Mouse (Mus musculus): ENCODE measurements around the gene Atoh7. TPM values are rescaled to one million over a fixed set of nuclear protein-coding genes. Genes with fewer than 3 reads are reported as not detected.
A peak's percentile ranks its signal among the peaks of the same experiment; 100 is the strongest.
"Not testable (repeated sequence)": the region's sequence is repeated elsewhere in the genome, so short reads cannot be mapped to it uniquely, and the experiment has no call there.

Atoh7 gene
- 1.6 and 2.1 TPM in 2 replicates for polyA plus RNA-seq (2015; fragmentation: Nextera tagmentation; extraction: Ambion mirVana)

DNA sequence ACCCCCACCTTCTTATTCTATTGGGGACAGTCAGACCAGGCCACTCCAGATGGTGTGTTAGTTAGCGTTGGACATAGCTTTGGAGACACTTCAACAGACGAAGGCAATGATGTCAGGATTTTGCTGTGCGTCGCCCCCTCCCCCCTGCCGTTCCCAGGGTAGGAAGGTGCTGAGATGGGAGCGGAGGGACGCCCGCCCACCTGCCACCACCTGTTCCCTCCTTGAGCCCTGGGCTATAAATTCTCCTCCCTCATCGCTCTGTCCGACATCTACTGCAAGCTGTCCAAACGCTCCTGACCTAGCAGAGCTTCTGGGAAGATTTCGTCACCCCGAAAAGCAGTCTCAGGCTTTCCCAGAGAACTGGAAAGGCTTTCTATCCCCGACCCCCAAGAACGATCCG lies at the start of gene Atoh7:
Gene Atoh7 (plus strand): TSS at position 131 of the 400 bp plus-strand sequence.
- H3K4me2 ChIP-seq: peak within 1 kb of the TSS; percentile 88
- ATAC-seq (ENCODE audit: low FRiP score): peak; percentile 41; the same call in 1 of the 2 replicates
- H3K9ac ChIP-seq: peak within 1 kb of the TSS; percentile 82
- WGBS: 3% methylated on average over 16 of the region's 16 CpGs
- H3K27me3 ChIP-seq: peaks cover 34% of the 10 kb centered on the region
- H3K36me3 ChIP-seq: no peaks in the 10 kb centered on the region
- H3K27ac ChIP-seq: peak within 1 kb of the TSS; percentile 71
- peak within 1 kb of the TSS; percentile 59 for H3K4me3 ChIP-seq
- H3K4me1 ChIP-seq (replicated peaks): peaks cover 14% of the 10 kb centered on the region
- H3K9me3 ChIP-seq: no peaks in the 10 kb centered on the region

DNA sequence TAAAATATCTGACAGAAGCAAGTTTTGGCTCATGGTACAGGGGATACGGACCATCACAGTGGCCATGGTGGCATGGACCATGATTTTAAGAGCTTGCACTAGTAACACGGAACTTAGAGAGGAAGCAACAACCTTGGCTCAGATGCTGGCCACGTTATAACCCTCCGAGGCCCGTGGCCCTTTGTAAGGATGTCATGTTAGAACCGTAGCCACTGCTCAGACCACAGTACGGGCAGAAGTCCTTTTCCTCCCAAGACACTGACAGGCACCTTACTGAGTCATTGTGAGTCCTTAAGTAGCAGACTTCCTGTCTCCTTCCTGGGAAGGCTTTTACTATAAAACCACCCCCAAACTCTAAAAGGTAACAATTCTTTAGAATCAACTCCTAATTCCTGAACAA lies 48.2 kb upstream of the Atoh7 start:
- ATAC-seq (ENCODE audit: low FRiP score): no peak
- H3K9ac ChIP-seq: no peak overlapping the region
- no peaks in the 10 kb centered on the region for H3K9me3 ChIP-seq
- no peak overlapping the region for H3K4me3 ChIP-seq
- no peaks in the 10 kb centered on the region for H3K27me3 ChIP-seq
- H3K4me2 ChIP-seq: no peak overlapping the region
- 81% methylated on average over 7 of the region's 7 CpGs for WGBS
- no peaks in the 10 kb centered on the region for H3K4me1 ChIP-seq (replicated peaks)
- H3K27ac ChIP-seq: no peak overlapping the region
- no peaks in the 10 kb centered on the region for H3K36me3 ChIP-seq

DNA sequence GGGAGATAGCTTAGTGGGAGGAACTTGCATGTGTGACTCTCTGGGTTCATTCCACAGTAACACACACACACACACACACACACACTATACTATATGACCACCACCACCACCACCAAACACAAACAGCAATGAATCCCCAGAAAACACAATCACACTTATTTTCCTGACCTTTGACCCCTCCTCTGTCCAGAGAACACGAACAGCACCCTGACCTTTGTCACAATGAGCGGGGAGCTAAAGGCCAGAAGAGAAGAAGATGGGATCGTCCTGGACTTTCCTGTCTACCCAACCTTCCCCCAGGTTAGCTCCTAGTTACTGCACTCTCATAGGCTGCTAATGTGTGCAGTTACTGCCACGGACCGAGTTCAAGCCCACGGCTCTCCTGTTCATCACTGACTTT lies 47.4 kb upstream of the Atoh7 start:
- Histone ChIP-seq H3K9me3 (no peaks in the 10 kb centered on the region), H3K36me3 (no peaks in the 10 kb centered on the region), H3K4me1 (replicated peaks) (no peaks in the 10 kb centered on the region), H3K4me2 (no peak overlapping the region), H3K9ac (no peak overlapping the region), H3K27me3 (no peaks in the 10 kb centered on the region), H3K27ac (no peak overlapping the region), H3K4me3 (no peak overlapping the region)
- ATAC-seq (ENCODE audit: low FRiP score): no peak
- 82% methylated on average over 6 of the region's 6 CpGs for WGBS

DNA sequence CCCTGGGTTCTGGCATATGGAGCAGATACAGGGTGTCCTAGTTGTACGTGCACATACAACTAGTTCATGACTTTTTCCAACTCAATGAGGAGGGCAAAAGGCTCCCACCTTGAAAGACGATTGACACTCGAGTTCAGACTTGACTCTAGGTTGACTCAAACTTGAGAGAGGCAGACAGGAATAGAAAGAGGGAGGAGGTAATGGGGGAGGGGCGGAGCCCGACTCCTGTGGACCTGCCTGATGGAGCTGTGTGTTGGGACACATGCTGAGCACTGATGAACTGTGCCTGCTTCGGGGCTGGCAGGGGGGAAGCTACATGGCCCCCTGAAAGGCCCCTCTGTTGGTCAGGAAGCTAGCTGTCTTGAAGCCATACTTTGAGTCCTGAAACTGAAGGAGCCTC lies 46.4 kb upstream of the Atoh7 start:
- Histone ChIP-seq H3K9ac (no peak overlapping the region), H3K36me3 (no peaks in the 10 kb centered on the region), H3K27ac (no peak overlapping the region), H3K27me3 (no peaks in the 10 kb centered on the region), H3K9me3 (no peaks in the 10 kb centered on the region), H3K4me3 (no peak overlapping the region), H3K4me2 (no peak overlapping the region), H3K4me1 (replicated peaks) (no peaks in the 10 kb centered on the region)
- ATAC-seq (ENCODE audit: low FRiP score): no peak
- 65% methylated on average over 6 of the region's 6 CpGs for WGBS

DNA sequence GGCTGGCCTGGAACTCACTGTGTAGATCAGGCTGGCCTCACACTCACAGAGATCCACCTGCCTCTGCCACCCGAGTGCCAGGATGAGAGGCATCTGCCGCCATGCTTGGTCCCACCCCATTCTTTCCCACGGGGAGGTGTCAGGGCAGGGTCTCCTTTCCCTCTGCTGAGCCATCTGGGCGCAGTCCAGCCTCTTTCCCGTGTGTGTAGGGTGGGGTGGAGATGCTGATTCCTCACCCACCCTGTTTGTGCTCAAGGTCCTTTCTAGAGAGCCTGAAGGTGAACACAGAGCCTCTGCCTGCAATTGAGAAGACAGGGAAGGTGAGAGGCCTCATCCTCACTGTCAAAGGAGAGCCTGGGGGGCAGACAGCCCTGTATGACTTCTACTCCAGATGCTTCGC lies 45.4 kb upstream of the Atoh7 start:
- not testable (repeated sequence) for H3K9ac ChIP-seq; H3K9me3 ChIP-seq; ATAC-seq (ENCODE audit: low FRiP score); H3K36me3 ChIP-seq; H3K4me1 ChIP-seq (replicated peaks); H3K27ac ChIP-seq; H3K27me3 ChIP-seq; H3K4me2 ChIP-seq; H3K4me3 ChIP-seq
- WGBS: 93% methylated on average over 6 of the region's 6 CpGs

DNA sequence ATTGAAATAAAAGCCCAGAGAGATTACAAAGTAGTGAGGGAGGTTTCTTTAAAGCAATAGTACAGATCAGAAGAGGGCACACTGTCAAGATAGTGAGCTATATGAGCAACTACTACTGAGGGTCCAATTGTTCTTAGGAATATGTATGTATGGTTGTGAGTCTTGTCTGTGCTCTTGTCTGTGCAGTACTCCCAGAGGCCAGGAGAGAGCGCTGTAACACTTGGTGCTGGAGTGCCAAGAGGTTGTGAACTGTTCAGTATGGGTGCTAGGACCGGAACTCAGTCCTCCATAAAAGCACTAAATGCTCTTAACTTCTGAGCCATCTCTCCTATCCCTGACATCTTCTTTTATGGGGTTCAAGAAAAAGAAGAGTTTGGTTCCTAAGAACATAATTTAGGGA lies 44.9 kb upstream of the Atoh7 start:
- Histone ChIP-seq H3K9me3 (no peaks in the 10 kb centered on the region), H3K9ac (no peak overlapping the region), H3K4me3 (no peak overlapping the region), H3K4me1 (replicated peaks) (no peaks in the 10 kb centered on the region), H3K36me3 (no peaks in the 10 kb centered on the region), H3K27me3 (no peaks in the 10 kb centered on the region), H3K4me2 (no peak overlapping the region), H3K27ac (no peak overlapping the region)
- WGBS: 76% methylated on average over 2 of the region's 2 CpGs
- ATAC-seq (ENCODE audit: low FRiP score): no peak

DNA sequence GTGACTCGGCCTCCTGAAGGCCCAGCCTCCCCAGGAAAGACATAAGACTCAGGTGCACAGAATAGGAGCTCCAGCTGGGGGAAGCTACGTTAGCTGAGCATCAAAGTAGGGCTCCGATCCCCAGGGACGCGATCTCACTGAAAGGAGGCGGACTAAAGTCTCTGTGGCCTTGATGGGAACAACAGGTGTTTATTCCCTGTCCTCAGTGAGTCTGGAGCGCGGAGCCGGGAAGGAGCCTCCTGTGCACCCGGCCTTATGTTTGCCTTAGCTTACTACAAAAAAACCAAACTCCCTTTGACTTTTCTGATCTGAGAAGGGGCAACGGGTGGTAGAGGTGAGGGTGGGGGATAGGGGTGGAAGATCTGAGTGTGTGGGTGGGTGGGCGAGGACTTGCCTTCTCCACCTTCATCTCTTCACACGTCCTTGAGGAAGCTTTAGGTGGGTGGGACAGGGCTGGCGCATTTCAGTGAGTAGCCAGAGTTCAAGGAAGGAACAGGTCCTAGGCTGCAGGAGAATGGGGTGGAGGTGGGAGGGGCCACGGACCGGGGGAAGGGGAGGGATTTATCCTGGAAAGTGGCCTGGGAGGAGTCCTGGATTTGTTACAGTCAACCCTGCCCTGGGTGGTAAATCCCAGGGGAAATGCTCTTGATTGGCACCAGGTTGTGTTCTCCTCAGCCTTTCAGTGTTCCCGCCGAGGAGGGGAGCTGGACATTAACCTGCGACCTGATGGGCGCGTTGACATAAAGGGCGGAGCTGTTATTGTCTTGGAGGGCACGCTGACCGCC lies 42.3 kb upstream of the Atoh7 start:
- Histone ChIP-seq H3K9ac (no peak overlapping the region), H3K36me3 (no peaks in the 10 kb centered on the region), H3K9me3 (no peaks in the 10 kb centered on the region), H3K4me2 (no peak overlapping the region), H3K27ac (no peak overlapping the region), H3K4me1 (replicated peaks) (no peaks in the 10 kb centered on the region), H3K27me3 (no peaks in the 10 kb centered on the region), H3K4me3 (no peak overlapping the region)
- 0 out of 2 replicates have a peak, but pooled peaks have one; percentile 7 for ATAC-seq (ENCODE audit: low FRiP score)
- WGBS: 39% methylated on average over 24 of the region's 24 CpGs

DNA sequence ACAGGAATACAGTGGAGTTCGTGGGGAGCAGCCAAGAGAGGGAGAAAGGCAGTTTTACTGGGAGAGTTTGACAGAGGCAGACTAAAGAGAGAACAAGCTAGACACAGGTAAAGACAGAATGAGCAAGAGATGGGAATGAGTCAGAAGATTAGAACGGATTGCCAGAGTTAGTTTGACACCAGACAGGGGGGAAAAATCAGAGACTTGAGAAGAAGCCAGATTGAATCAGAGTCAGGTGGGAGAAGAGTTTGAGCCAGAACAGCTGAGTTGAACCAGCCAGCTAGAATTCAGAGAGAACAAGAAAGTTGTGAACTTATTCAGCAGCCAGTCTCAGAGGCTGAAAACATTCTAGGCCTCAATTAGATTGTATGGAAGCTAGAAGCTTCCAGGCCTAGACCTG lies 39.6 kb upstream of the Atoh7 start, which contains the start of gene Pbld1:
Gene Pbld1 (plus strand): TSS at position 301 of the 400 bp plus-strand sequence.
- H3K4me1 ChIP-seq (replicated peaks): peaks cover 3% of the 10 kb centered on the region; the same call in 1 of the 2 replicates

DNA sequence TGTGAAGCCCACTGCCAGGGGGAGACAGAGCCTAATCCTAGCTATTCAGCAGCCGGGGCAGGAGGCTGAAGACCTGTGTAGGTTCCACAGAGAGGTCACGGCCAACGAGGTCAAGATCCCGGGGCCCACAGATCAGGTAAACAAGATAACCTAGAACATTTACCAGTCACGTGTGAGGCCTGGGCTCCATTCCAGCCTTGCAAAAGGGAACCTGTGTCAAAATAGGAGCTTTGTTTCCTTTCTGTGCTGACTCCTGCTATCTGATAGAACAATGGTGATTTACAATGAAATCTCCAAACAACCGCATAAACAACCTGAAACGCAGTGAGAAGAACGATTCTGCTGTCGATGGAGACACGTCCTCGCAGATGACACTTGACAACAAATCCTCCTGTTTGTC lies 39.0 kb upstream of the Atoh7 start:
- Histone ChIP-seq H3K4me1 (replicated peaks) (peaks cover 3% of the 10 kb centered on the region; the same call in 1 of the 2 replicates), H3K27me3 (no peaks in the 10 kb centered on the region), H3K36me3 (no peaks in the 10 kb centered on the region), H3K9me3 (no peaks in the 10 kb centered on the region), H3K4me2 (no peak overlapping the region), H3K4me3 (no peak overlapping the region), H3K27ac (no peak overlapping the region), H3K9ac (no peak overlapping the region)
- WGBS: 76% methylated on average over 11 of the region's 11 CpGs
- no peak for ATAC-seq (ENCODE audit: low FRiP score)

More for the DNA sequence above, 39.6 kb upstream of the Atoh7 start, which contains the start of gene Pbld1:
- Histone ChIP-seq H3K27me3 (no peaks in the 10 kb centered on the region), H3K4me2 (no peak within 1 kb of the TSS), H3K9me3 (no peaks in the 10 kb centered on the region), H3K36me3 (no peaks in the 10 kb centered on the region), H3K4me3 (no peak within 1 kb of the TSS), H3K27ac (no peak within 1 kb of the TSS), H3K9ac (no peak within 1 kb of the TSS)
- no peak for ATAC-seq (ENCODE audit: low FRiP score)
- WGBS: 91% methylated on average over 2 of the region's 2 CpGs

DNA sequence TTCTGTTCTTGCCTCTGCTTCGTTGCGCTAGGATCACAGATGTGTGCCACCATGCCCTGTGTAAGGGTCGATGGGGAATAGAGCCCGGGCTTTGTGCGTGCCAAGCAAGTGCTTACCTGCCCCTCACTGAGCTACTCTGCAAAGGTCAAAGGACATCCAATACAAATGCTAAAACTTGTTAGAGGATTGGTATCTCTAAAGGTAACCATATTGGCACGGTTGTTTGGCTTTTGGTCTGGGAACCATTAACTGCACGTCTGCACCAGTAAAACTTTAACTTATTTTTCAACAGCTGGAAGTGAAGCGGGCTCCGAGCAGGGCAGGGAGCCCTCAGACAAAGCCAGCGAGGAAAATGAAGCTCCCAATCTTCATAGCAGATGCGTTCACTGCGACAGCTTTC lies 38.2 kb upstream of the Atoh7 start:
- no peak overlapping the region for H3K4me2 ChIP-seq
- no peaks in the 10 kb centered on the region for H3K9me3 ChIP-seq
- no peak overlapping the region for H3K27ac ChIP-seq
- no peak overlapping the region for H3K4me3 ChIP-seq
- no peak for ATAC-seq (ENCODE audit: low FRiP score)
- H3K9ac ChIP-seq: no peak overlapping the region
- no peaks in the 10 kb centered on the region for H3K36me3 ChIP-seq
- no peaks in the 10 kb centered on the region for H3K27me3 ChIP-seq
- 70% methylated on average over 12 of the region's 12 CpGs for WGBS
- peaks cover 3% of the 10 kb centered on the region; the same call in 1 of the 2 replicates for H3K4me1 ChIP-seq (replicated peaks)

DNA sequence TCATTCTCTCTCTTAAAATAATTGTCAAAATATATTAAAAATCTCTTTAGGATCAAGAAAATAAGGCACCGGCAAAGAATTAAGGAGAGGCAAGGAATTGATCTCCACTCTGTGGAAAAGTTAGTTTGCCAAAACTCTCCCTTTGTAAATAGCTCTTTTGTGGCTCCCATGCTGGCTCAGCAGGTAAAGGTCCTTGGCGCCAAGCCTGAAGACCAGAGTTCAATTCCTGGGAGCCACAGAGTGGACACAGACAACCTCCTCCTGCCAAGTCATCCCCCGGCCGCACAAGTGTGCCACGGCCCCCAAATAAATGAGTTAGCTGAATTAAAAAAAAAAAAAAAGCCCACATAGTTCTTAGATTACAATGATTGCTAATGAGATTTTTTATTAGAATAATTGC lies 36.8 kb upstream of the Atoh7 start:
- no peak for ATAC-seq (ENCODE audit: low FRiP score)
- Histone ChIP-seq H3K4me1 (replicated peaks) (peaks cover 3% of the 10 kb centered on the region; the same call in 1 of the 2 replicates), H3K9ac (no peak overlapping the region), H3K4me3 (no peak overlapping the region), H3K27me3 (no peaks in the 10 kb centered on the region), H3K36me3 (no peaks in the 10 kb centered on the region), H3K27ac (no peak overlapping the region), H3K4me2 (no peak overlapping the region), H3K9me3 (no peaks in the 10 kb centered on the region)
- 94% methylated on average over 5 of the region's 5 CpGs for WGBS

DNA sequence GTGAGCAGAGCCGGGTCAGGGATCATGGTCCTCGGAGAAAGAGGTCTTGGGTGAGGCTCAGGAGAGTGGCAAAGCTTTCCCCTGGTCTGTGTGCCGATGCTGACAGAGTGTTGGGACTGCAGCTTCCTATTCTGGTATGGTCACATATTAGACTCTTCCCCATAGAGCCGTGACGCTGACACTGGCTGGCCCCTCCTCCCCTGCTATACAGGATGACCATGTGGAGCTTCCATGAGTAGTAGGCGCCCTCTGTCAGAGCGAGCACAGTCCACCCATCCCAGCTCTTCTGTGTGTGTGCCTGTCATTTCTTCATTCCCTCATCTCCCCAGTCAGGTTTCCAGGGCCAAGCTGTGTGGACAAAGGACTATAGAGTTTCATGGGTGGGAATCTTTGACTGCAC lies 36.1 kb upstream of the Atoh7 start:
- ATAC-seq (ENCODE audit: low FRiP score): no peak
- Histone ChIP-seq H3K9ac (no peak overlapping the region), H3K9me3 (no peaks in the 10 kb centered on the region), H3K27ac (no peak overlapping the region), H3K4me3 (no peak overlapping the region), H3K4me2 (no peak overlapping the region), H3K36me3 (no peaks in the 10 kb centered on the region), H3K4me1 (replicated peaks) (peaks cover 3% of the 10 kb centered on the region; the same call in 1 of the 2 replicates), H3K27me3 (no peaks in the 10 kb centered on the region)
- WGBS: 80% methylated on average over 7 of the region's 7 CpGs

DNA sequence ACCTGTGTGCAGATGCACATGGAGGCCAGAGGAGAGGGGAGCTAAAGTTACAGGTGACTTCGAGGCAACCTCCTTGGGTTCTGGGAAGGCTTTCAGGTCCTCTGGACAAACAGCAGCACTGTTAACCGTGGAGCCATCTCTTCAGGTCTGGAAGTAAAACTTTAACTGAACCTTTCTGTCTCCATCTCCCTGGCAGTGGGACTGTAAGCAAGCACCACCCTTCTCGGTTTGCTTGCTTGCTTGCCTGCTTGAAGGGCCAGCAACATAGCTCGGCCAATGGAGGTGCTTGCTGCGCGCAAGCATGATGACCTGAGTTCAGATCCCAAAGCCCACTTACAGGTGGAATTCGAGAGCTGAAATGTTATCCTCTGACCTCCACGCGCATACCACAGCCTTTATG lies 34.9 kb upstream of the Atoh7 start:
- no peak for ATAC-seq (ENCODE audit: low FRiP score)
- no peaks in the 10 kb centered on the region for H3K36me3 ChIP-seq
- H3K9me3 ChIP-seq: no peaks in the 10 kb centered on the region

More for the DNA sequence above, 34.9 kb upstream of the Atoh7 start:
- WGBS: 84% methylated on average over 9 of the region's 9 CpGs
- H3K4me2 ChIP-seq: no peak overlapping the region
- no peak overlapping the region for H3K4me3 ChIP-seq
- H3K4me1 ChIP-seq (replicated peaks): peaks cover 3% of the 10 kb centered on the region; the same call in 1 of the 2 replicates
- H3K27me3 ChIP-seq: no peaks in the 10 kb centered on the region
- H3K27ac ChIP-seq: no peak overlapping the region
- no peak overlapping the region for H3K9ac ChIP-seq

Measured in hindbrain, embryonic 13.5 days (tissue).